Mouse (Mus musculus) neutrophil, adult 5-6 weeks (primary cell): Measurements from ENCODE around the gene 4930503B20Rik. TPM values are rescaled to one million over a fixed set of nuclear protein-coding genes. Genes with fewer than 3 reads are reported as not detected.

Experiments used
- ATAC-seq: fragments of 151-379, 151-347 bp; 2 replicates; pipeline ENCODE4 v1.8.0; 2017; ENCODE audit warnings: mild to moderate bottlenecking, moderate TSS enrichment; ENCODE audit not compliant: insufficient number of reproducible peaks, poor library complexity, low FRiP score, severe bottlenecking; ENCODE audit errors: extremely low read depth
- total RNA-seq: library from RNA; stranded (forward); fragments of 200-1000 nt; gene quantifications from 2 replicates; pipeline ENCODE4 v1.2.3, GENCODE M21; 2017

Gene 4930503B20Rik
- total RNA-seq, 1 experiment from 2014 or later = 0.93 TPM

GRCm38 (mm10) chr3:146655111-146655577 is 4.0 kb upstream of the 4930503B20Rik start:
- no peak for ATAC-seq

- ATAC-seq = no peak
Measured at GRCm38 (mm10) chr3:146653692-146654091, 2.6 kb upstream of the 4930503B20Rik start.

GRCm38 (mm10) chr3:146652431-146652830 is 1.3 kb upstream of the 4930503B20Rik start:
- no peak for ATAC-seq

- ATAC-seq = no peak
Measured at GRCm38 (mm10) chr3:146650716-146651115, 401 bp downstream of the 4930503B20Rik start.

GRCm38 (mm10) chr3:146649311-146649894 is 1.7 kb downstream of the 4930503B20Rik start:
- no peak for ATAC-seq

GRCm38 (mm10) chr3:146641818-146642427 is 9.2 kb downstream of the 4930503B20Rik start:
- no peak for ATAC-seq

- ATAC-seq = no peak
Measured at GRCm38 (mm10) chr3:146632506-146632905, 18.6 kb downstream of the 4930503B20Rik start.

- ATAC-seq = no peak
Measured at GRCm38 (mm10) chr3:146628227-146628982, 22.7 kb downstream of the 4930503B20Rik start.

- ATAC-seq = no peak
Measured at GRCm38 (mm10) chr3:146625766-146626165, 25.4 kb downstream of the 4930503B20Rik start.

- no peak for ATAC-seq
Measured at GRCm38 (mm10) chr3:146621966-146622365, 29.2 kb downstream of the 4930503B20Rik start.

GRCm38 (mm10) chr3:146620555-146621249 is 30.4 kb downstream of the 4930503B20Rik start:
- no peak for ATAC-seq

- no peak for ATAC-seq
Measured at GRCm38 (mm10) chr3:146620101-146620500, 31.0 kb downstream of the 4930503B20Rik start.

- ATAC-seq = no peak
Measured at GRCm38 (mm10) chr3:146618357-146618756, 32.8 kb downstream of the 4930503B20Rik start.

- no peak for ATAC-seq
Measured at GRCm38 (mm10) chr3:146617946-146618345, 33.2 kb downstream of the 4930503B20Rik start.

- ATAC-seq = peak; percentile 71
Measured at GRCm38 (mm10) chr3:146616533-146617283, 34.4 kb downstream of the 4930503B20Rik start.

GRCm38 (mm10) chr3:146615496-146615895 is 35.6 kb downstream of the 4930503B20Rik start, which contains the start of gene Dnase2b:
TSS of gene Dnase2b (minus strand) at chr3:146615596.
- ATAC-seq = no peak

- no peak for ATAC-seq
Measured at GRCm38 (mm10) chr3:146611821-146612220, 39.3 kb downstream of the 4930503B20Rik start.

- no peak for ATAC-seq
Measured at GRCm38 (mm10) chr3:146611261-146611660, 39.9 kb downstream of the 4930503B20Rik start.

GRCm38 (mm10) chr3:146610322-146610721 is 40.8 kb downstream of the 4930503B20Rik start:
- no peak for ATAC-seq
